8 mouse cellular contexts compared by ENCODE assay signal in the genomic region with DNA sequence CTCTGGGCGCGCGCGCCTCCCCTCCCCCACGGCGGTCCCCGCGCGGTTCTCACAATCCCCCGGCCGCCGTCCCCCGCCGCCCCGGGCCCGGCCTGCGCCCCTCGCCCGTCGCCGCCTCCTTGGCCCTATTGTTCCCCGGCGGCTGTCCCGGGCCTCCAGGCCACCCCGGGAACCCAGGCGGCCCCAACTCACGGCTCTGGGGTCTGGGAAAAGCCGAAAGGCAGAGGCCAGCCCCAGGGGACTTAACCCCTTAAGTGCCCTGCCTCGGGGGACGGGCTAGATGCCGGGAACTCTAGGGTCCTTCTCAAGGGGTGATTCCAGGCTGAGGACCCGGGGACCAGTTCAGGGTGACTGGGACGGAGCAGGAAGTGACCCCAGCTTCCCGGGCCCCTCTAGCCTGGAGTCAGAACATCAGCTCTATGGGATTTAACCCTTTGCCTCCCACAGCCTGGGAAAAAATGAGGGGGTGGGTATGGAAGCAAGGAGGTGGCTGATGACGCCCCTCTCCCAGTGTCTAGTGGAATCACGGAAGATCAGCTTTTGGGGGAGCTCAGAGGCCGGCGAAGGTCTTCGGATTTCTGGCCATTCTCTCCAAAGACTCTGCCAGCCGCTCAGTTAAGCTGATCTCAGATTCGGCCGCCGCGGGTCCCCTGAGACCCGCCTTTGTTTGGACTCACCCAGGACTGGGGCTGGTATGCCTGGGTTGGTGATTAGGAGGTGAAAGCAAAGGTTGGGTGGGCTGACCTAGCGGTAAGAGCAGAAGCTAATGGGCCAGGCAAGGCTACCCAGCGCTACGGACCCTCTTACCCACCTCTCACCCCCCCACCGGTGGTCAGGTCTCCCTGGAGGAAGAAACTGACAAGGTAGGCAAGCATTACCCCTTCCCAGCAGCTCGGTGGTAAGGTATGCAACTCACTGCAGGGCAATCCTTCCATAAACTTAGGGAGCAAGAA. TPM values are rescaled to one million over a fixed set of nuclear protein-coding genes. Genes with fewer than 3 reads are reported as not detected.
DNase-seq lines count a peak whose midpoint lies in the region; ATAC-seq and TF ChIP-seq lines count a peak whose summit lies in the region.

A gene (minus strand): TSS at position 907 of the 953 bp plus-strand sequence.

- DNase-seq in A20 (ENCODE audit: low read depth, low spot score), result peak; percentile 73
- DNase-seq in fibroblast of lung, adult 2 months (ENCODE audit: low read depth), result peak; percentile 21
- DNase-seq in kidney, postnatal 10 days, result peak; percentile 85
- DNase-seq in liver, embryonic 11.5 days (ENCODE audit: low spot score), result peak; percentile 80
- DNase-seq in naive thymus-derived CD4-positive, alpha-beta T cell, adult 2 months (ENCODE audit: low read depth), result peak; percentile 36
- DNase-seq in telencephalon, adult 2 months (ENCODE audit: low read depth, low spot score), result peak; percentile 62

- ATAC-seq in heart, embryonic 13.5 days (ENCODE audit: extremely low read depth, insufficient number of reproducible peaks, low FRiP score, low TSS enrichment), result 0 out of 2 replicates have a peak, but pooled peaks have one; percentile 45
- ATAC-seq in liver, embryonic 11.5 days (replicated peaks; ENCODE audit: low FRiP score), result peak; percentile 77

- H3K4me3 ChIP-seq in bone marrow macrophage, adult 2 months (ENCODE audit: insufficient read depth, low read length), result peak within 1 kb of the TSS; percentile 61
- peak within 1 kb of the TSS; percentile 89 for H3K4me3 ChIP-seq in heart, embryonic 13.5 days
- H3K4me3 ChIP-seq in liver, embryonic 11.5 days (ENCODE audit: low read depth, low read length), result peak within 1 kb of the TSS; percentile 98

- no peak within 1 kb of the TSS for H3K27ac ChIP-seq in bone marrow macrophage, adult 2 months (ENCODE audit: insufficient read depth, low read depth, low read length)
- H3K27ac ChIP-seq in heart, embryonic 13.5 days (replicated peaks), result peak within 1 kb of the TSS; percentile 89
- H3K27ac ChIP-seq in liver, embryonic 11.5 days (ENCODE audit: low read depth, low read length), result peak within 1 kb of the TSS; percentile 74

- no peak for TF ChIP-seq CTCF in bone marrow macrophage, adult 2 months (IDR thresholded peaks at IDR 0.05; ENCODE audit: low read depth, low read length)

- H3K9me3 ChIP-seq in heart, embryonic 13.5 days, result peaks cover 22% of the 10 kb centered on the region
- H3K9me3 ChIP-seq in liver, embryonic 11.5 days (ENCODE audit: control insufficient read depth, low read length), result no peaks in the 10 kb centered on the region; the same call in 1 of the 2 replicates

- H3K36me3 ChIP-seq in heart, embryonic 13.5 days, result peaks cover 36% of the 10 kb centered on the region
- H3K36me3 ChIP-seq in liver, embryonic 11.5 days (ENCODE audit: control insufficient read depth, insufficient read depth, low read length), result peaks cover 28% of the 10 kb centered on the region

- H3K9ac ChIP-seq in heart, embryonic 13.5 days, result peak within 1 kb of the TSS; percentile 99
- H3K9ac ChIP-seq in liver, embryonic 11.5 days (ENCODE audit: low read depth, low read length), result peak within 1 kb of the TSS; percentile 97

- H3K4me2 ChIP-seq in heart, embryonic 13.5 days, result peak within 1 kb of the TSS; percentile 77
- H3K4me2 ChIP-seq in liver, embryonic 11.5 days, result peak within 1 kb of the TSS; percentile 66

- TF ChIP-seq POLR2A in bone marrow macrophage, adult 2 months (IDR thresholded peaks at IDR 0.05; ENCODE audit: borderline replicate concordance, low read depth, low read length), result no peak

- under 1% methylated on average over 46 of the region's 50 CpGs for WGBS in heart, embryonic 13.5 days
- 1% methylated on average over 47 of the region's 50 CpGs for WGBS in liver, embryonic 11.5 days

- H3K4me1 ChIP-seq in bone marrow macrophage, adult 2 months (ENCODE audit: control insufficient read depth, insufficient read depth, low read length), result peaks cover 2% of the 10 kb centered on the region; the same call in 1 of the 2 replicates
- H3K4me1 ChIP-seq in heart, embryonic 13.5 days, result peaks cover 23% of the 10 kb centered on the region
- H3K4me1 ChIP-seq in liver, embryonic 11.5 days (replicated peaks; ENCODE audit: control insufficient read depth, insufficient read depth, low read length), result peaks cover 9% of the 10 kb centered on the region; the same call in 1 of the 2 replicates

- no peaks in the 10 kb centered on the region for H3K27me3 ChIP-seq in heart, embryonic 13.5 days (replicated peaks)
- H3K27me3 ChIP-seq in liver, embryonic 11.5 days (replicated peaks; ENCODE audit: control insufficient read depth, insufficient read depth, low read length), result no peaks in the 10 kb centered on the region

RNA-seq across cellular contexts. Expression of the gene that starts here (rescaled TPM):
- polyA plus RNA-seq in bone marrow macrophage, adult 2 months (2012; ENCODE audit: insufficient read depth, insufficient read length, missing spikeins), result 11.2 and 11.4 TPM in 2 replicates
- polyA plus RNA-seq in heart, embryonic 13.5 days (2015; fragmentation: Nextera tagmentation; extraction: Ambion mirVana), result 8.4 and 9.5 TPM in 2 replicates
- polyA plus RNA-seq in liver, embryonic 11.5 days (2014; fragmentation: Nextera tagmentation; extraction: Ambion mirVana), result 8.3 and 9.8 TPM in 2 replicates

Comparison
In these comparisons a context has a peak if more than half of its experiments do, and no peak if none do; other contexts are left out.
1. DNase-seq: peak in every context shown above with its lines; median percentile 85 in kidney, postnatal 10 days; 80 in liver, embryonic 11.5 days; 73 in A20; 62 in telencephalon, adult 2 months; 36 in naive thymus-derived CD4-positive, alpha-beta T cell, adult 2 months; 21 in fibroblast of lung, adult 2 months.